Mouse (Mus musculus) lung, embryonic 15.5 days (tissue): Measurements from ENCODE around the gene Serpinb6e. TPM values are rescaled to one million over a fixed set of nuclear protein-coding genes. Genes with fewer than 3 reads are reported as not detected.

Experiments
- ATAC-seq: fragments of 200-750 bp; cut with Nextera tagmentation; 2 replicates; pipeline ENCODE4 v1.8.0; 2017; ENCODE audit warnings: moderate number of reproducible peaks, borderline replicate concordance; ENCODE audit not compliant: low FRiP score, low TSS enrichment; ENCODE audit errors: extremely low read depth
- H3K27ac ChIP-seq: fragments of 300-500 bp; sonication (generic); 2 replicates; pipeline ENCODE4 v1.5.1; 2015; ENCODE audit warnings: moderate library complexity, mild to moderate bottlenecking, inconsistent platforms
- H3K27me3 ChIP-seq: fragments of 300-500 bp; sonication (generic); 2 replicates; pipeline ENCODE4 v1.6.1; 2015; ENCODE audit warnings: inconsistent platforms
- H3K36me3 ChIP-seq: fragments of 300-500 bp; sonication (generic); 2 replicates; pipeline ENCODE4 v1.6.1; 2015; ENCODE audit warnings: inconsistent platforms
- H3K4me1 ChIP-seq: fragments of 300-500 bp; sonication (generic); 2 replicates; pipeline ENCODE4 v1.6.1; 2015; ENCODE audit warnings: inconsistent platforms
- H3K4me2 ChIP-seq: fragments of 300-500 bp; sonication (generic); 2 replicates; pipeline ENCODE4 v1.6.1; 2015; ENCODE audit warnings: inconsistent platforms, mild to moderate bottlenecking, moderate library complexity
- H3K4me3 ChIP-seq: fragments of 300-500 bp; sonication (generic); 2 replicates; pipeline ENCODE4 v1.5.1; 2015; ENCODE audit warnings: mild to moderate bottlenecking, inconsistent platforms
- H3K9ac ChIP-seq: fragments of 300-500 bp; sonication (generic); 2 replicates; pipeline ENCODE4 v1.6.1; 2015; ENCODE audit warnings: inconsistent platforms
- H3K9me3 ChIP-seq: fragments of 300-500 bp; sonication (generic); 2 replicates; pipeline ENCODE4 v1.6.1; 2016; ENCODE audit warnings: inconsistent platforms
- WGBS: fragments of 180-500 bp; shearing (Covaris S2); methylation state at CpG from one replicate; pipeline ENCODE4 v1.1.7; 2015; 5-methylcytosine and 5-hydroxymethylcytosine counted together
- polyA plus RNA-seq: library from polyadenylated mRNA; unstranded; fragments of >200 nt; fragmentation: Nextera tagmentation; extraction: Ambion mirVana; gene quantifications from 2 replicates; pipeline ENCODE4 v1.2.1, GENCODE M21; 2015

The Serpinb6e gene
- polyA plus RNA-seq, result not detected in 2 replicates

- Histone ChIP-seq H3K4me2 (no peak within 1 kb of the TSS), H3K4me3 (no peak within 1 kb of the TSS), H3K9ac (no peak within 1 kb of the TSS), H3K4me1 (no peaks in the 10 kb centered on the region), H3K9me3 (no peaks in the 10 kb centered on the region), H3K27me3 (no peaks in the 10 kb centered on the region), H3K36me3 (no peaks in the 10 kb centered on the region), H3K27ac (no peak within 1 kb of the TSS)
- ATAC-seq, result no peak
- 72% methylated on average over 1 of the region's 1 CpGs for WGBS
Measured at GRCm38 (mm10) chr13:33843308-33843707, at the start of gene Serpinb6e. Gene Serpinb6e, minus strand, starts transcription at chr13:33843408.

- no peak overlapping the region for H3K4me2 ChIP-seq
- H3K4me3 ChIP-seq, result no peak overlapping the region
- H3K36me3 ChIP-seq, result no peaks in the 10 kb centered on the region
- no peak for ATAC-seq
- WGBS, result 68% methylated on average over 2 of the region's 2 CpGs
- no peaks in the 10 kb centered on the region for H3K9me3 ChIP-seq
- H3K9ac ChIP-seq, result no peak overlapping the region
- H3K27me3 ChIP-seq, result no peaks in the 10 kb centered on the region
- H3K4me1 ChIP-seq, result no peaks in the 10 kb centered on the region
- H3K27ac ChIP-seq, result no peak overlapping the region
Measured at GRCm38 (mm10) chr13:33830751-33831150, 12.5 kb downstream of the Serpinb6e start.

- no peaks in the 10 kb centered on the region for H3K4me1 ChIP-seq
- no peak overlapping the region for H3K4me2 ChIP-seq
- no peak overlapping the region for H3K9ac ChIP-seq
- no peaks in the 10 kb centered on the region for H3K9me3 ChIP-seq
- no peaks in the 10 kb centered on the region for H3K36me3 ChIP-seq
- no peak overlapping the region for H3K4me3 ChIP-seq
- no peak overlapping the region for H3K27ac ChIP-seq
- no peak for ATAC-seq
- no peaks in the 10 kb centered on the region for H3K27me3 ChIP-seq
Measured at GRCm38 (mm10) chr13:33823421-33823820, 19.8 kb downstream of the Serpinb6e start.

- no peaks in the 10 kb centered on the region for H3K36me3 ChIP-seq
- H3K27me3 ChIP-seq, result no peaks in the 10 kb centered on the region
- no peaks in the 10 kb centered on the region for H3K9me3 ChIP-seq
- no peaks in the 10 kb centered on the region for H3K4me1 ChIP-seq
- H3K4me3 ChIP-seq, result no peak overlapping the region
- no peak overlapping the region for H3K9ac ChIP-seq
- ATAC-seq, result no peak
- 78% methylated on average over 5 of the region's 5 CpGs for WGBS
- H3K4me2 ChIP-seq, result no peak overlapping the region
- no peak overlapping the region for H3K27ac ChIP-seq
Measured at GRCm38 (mm10) chr13:33821490-33822143, 21.6 kb downstream of the Serpinb6e start.

Other genes with a start within 250 kb of the Serpinb6e start
- gene Serpinb6d, start 182.0 kb downstream of the Serpinb6e start, polyA plus RNA-seq, result not detected in 2 replicates
- gene Serpinb6c, start 62.3 kb upstream of the Serpinb6e start, polyA plus RNA-seq, result 0.15 and 0.16 TPM in 2 replicates
- 29.1 and 29.4 TPM in 2 replicates for gene Nqo2, start 121.3 kb upstream of the Serpinb6e start, polyA plus RNA-seq
- 22.2 and 22.3 TPM in 2 replicates for gene Ripk1, start 159.0 kb upstream of the Serpinb6e start, polyA plus RNA-seq
- gene Serpinb6a, start 159.4 kb upstream of the Serpinb6e start, polyA plus RNA-seq, result 60.2 and 66.6 TPM in 2 replicates
- 57.3 and 59.0 TPM in 2 replicates for gene Bphl, start 194.2 kb upstream of the Serpinb6e start, polyA plus RNA-seq
- 180 and 197 TPM in 2 replicates for gene Tubb2a, start 234.6 kb upstream of the Serpinb6e start, polyA plus RNA-seq